Mouse (Mus musculus): Measurements from ENCODE around the gene Rgp1.

- no peak for TF ChIP-seq POLR2AphosphoS2 (IDR thresholded peaks at IDR 0.05; ENCODE audit: insufficient read length, low read depth)
- TF ChIP-seq USF1 (IDR thresholded peaks at IDR 0.05; ENCODE audit: low read depth) = no peak
- TF ChIP-seq MYOD1 (IDR thresholded peaks at IDR 0.05; ENCODE audit: control insufficient read depth in 1 of 3, insufficient read length in 2 of 3, low read depth in 2 of 3) = no peak
- no peak for TF ChIP-seq POLR2A (IDR thresholded peaks at IDR 0.05; ENCODE audit: insufficient read length, low read depth)
- no peak for TF ChIP-seq MAX (IDR thresholded peaks at IDR 0.05; ENCODE audit: low read depth)
- no peak for TF ChIP-seq TCF12 (IDR thresholded peaks at IDR 0.05; ENCODE audit: insufficient read depth, poor library complexity, severe bottlenecking)
- no peak for TF ChIP-seq E2F4 (IDR thresholded peaks at IDR 0.05; ENCODE audit: insufficient read depth)
- no peak for TF ChIP-seq SRF (IDR thresholded peaks at IDR 0.05; ENCODE audit: control insufficient read depth, insufficient read length, low read depth)
- no peak for TF ChIP-seq CEBPB (IDR thresholded peaks at IDR 0.05; ENCODE audit: insufficient read depth, poor library complexity, severe bottlenecking)
- TF ChIP-seq MYOG (IDR thresholded peaks at IDR 0.05; ENCODE audit: control insufficient read depth in 1 of 3, insufficient read depth in 1 of 3, insufficient read length in 2 of 3, low read depth in 2 of 3) = no peak
- no peak for TF ChIP-seq TCF3 (IDR thresholded peaks at IDR 0.05; ENCODE audit: insufficient read length, low read depth)
Measured at GRCm38 (mm10) chr4:43591543-43591942, 13.0 kb downstream of the Rgp1 start.

Measured in myocyte (in vitro differentiated cells).